Mouse (Mus musculus): Measurements from ENCODE around the gene Tjp3. TPM values are rescaled to one million over a fixed set of nuclear protein-coding genes. Genes with fewer than 3 reads are reported as not detected.

Tjp3 gene
- polyA plus RNA-seq, 2 experiments = 0.37 to 0.38 TPM

DNA sequence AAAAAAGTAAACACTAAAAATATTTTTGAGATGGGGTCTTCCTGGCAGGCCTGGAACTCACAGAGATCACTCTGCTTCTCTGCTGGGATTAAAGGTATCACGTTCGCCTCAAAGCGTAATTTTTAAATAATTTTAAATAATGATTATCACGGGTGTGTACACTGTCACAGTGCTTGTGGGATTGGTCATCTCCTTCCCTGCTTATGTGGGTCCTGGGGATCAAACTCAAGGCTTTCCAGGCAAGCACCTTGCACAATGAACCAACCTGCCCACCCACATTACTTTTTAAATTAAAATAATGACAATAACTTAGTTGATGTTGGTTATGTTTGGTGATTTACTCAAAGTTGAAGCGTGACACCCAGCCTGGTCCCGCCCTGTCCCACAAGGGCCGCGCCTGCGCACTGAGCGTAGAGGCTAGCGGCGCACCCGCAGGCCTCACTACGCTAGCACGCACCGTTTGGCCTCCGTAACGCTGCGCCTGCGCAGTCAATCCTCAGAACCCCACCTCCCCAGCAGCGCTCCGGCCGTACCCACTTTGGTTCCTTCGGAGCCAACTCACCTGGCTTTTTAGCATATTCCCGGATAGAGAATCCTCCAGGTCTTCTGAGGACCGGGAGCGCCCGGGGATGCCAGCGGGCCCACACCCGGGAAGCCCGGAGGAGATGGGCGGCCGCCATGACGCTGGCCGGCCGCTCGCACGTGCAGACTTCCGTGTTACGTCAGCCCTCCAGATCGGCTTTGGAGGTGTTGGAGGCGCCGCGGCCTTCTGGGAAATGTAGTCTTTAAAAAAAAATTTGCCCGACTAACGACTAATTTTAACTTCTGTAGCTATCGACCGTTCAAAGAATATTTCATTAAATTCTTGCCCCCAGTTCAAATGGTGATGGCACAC is 24.9 kb downstream of the Tjp3 start, which contains the start of the genes Mrpl54 and Apba3:
TSS of gene Mrpl54 (minus strand) at position 724 of the 895 bp plus-strand sequence.
TSS of gene Apba3 (plus strand) at position 750 of the 895 bp plus-strand sequence.
- under 1% methylated on average over 48 of the region's 48 CpGs for WGBS (ENCODE audit: insufficient replicate concordance)

DNA sequence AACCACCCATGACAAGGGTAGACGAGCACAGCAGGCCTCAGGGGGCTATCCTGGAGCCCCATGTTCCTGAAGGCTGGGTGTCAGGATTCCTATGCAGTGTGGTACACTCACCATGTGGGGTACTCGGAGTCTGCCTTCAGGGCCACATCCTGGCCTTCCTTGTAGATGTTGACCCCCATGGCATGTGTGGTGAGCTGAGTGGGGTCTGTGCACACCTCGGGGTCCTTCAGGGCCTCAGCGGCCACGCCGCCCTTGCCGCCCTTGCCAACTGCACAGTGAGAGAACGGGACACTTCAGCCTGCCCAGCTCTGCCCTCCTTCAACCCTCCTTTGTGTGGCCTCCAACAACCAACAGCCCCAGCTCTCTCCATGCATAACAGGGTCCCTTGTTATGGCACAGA is 25.8 kb downstream of the Tjp3 start:
- Histone ChIP-seq H3K27ac (no peak overlapping the region), H3K9me3 (ENCODE audit: control insufficient read depth, low read length) (no peaks in the 10 kb centered on the region), H3K27me3 (ENCODE audit: control insufficient read depth, insufficient read depth, low read length) (no peaks in the 10 kb centered on the region), H3K4me2 (ENCODE audit: low read depth) (peak overlapping the region; percentile 72), H3K9ac (replicated peaks) (no peak overlapping the region), H3K4me1 (replicated peaks; ENCODE audit: control insufficient read depth in 2 of 2, insufficient read depth in 2 of 2, low read length in 1 of 2) (peaks cover 4 to 11% of the 10 kb centered on the region in 2 experiments), H3K36me3 (replicated peaks; ENCODE audit: control insufficient read depth, insufficient read depth, low read depth) (peaks cover 4% of the 10 kb centered on the region; the same call in 1 of the 2 replicates), H3K4me3 (ENCODE audit: insufficient read depth in 1 of 2, low read depth in 2 of 2, low read length in 2 of 2) (peak overlapping the region in 1 of 2 experiments; percentile 76; a peak in 1 of 4 replicates)
- ATAC-seq (ENCODE audit: insufficient read depth) (no peak), DNase-seq (ENCODE audit: low read depth in 3 of 3, low spot score in 3 of 3) (no peak)
- 78% methylated on average over 8 of the region's 8 CpGs for WGBS (ENCODE audit: insufficient replicate concordance)
- TF ChIP-seq CTCF (IDR thresholded peaks at IDR 0.05; ENCODE audit: low read depth) = no peak
- no peak for TF ChIP-seq EP300 (IDR thresholded peaks at IDR 0.05; ENCODE audit: low read depth)

More for the DNA sequence above, 24.9 kb downstream of the Tjp3 start, which contains the start of the genes Mrpl54 and Apba3:
- DNase-seq (ENCODE audit: low read depth in 3 of 3, low spot score in 3 of 3) (peak; percentile 89 to 94 (median 91)), ATAC-seq (ENCODE audit: insufficient read depth) (peak; percentile 97)
- peaks cover 4% of the 10 kb centered on the region; the same call in 1 of the 2 replicates for H3K36me3 ChIP-seq (replicated peaks; ENCODE audit: control insufficient read depth, insufficient read depth, low read depth)
- peak within 1 kb of the TSS; percentile 43 for H3K27ac ChIP-seq
- peaks cover 4 to 11% of the 10 kb centered on the region in 2 experiments for H3K4me1 ChIP-seq (replicated peaks; ENCODE audit: control insufficient read depth in 2 of 2, insufficient read depth in 2 of 2, low read length in 1 of 2)
- H3K9ac ChIP-seq (replicated peaks) = peak within 1 kb of the TSS; percentile 65
- H3K9me3 ChIP-seq (ENCODE audit: control insufficient read depth, low read length) = no peaks in the 10 kb centered on the region
- H3K4me3 ChIP-seq (ENCODE audit: insufficient read depth in 1 of 2, low read depth in 2 of 2, low read length in 2 of 2) = peak within 1 kb of the TSS; percentile 76 to 80
- peak within 1 kb of the TSS; percentile 72 for H3K4me2 ChIP-seq (ENCODE audit: low read depth)
- TF ChIP-seq CTCF (IDR thresholded peaks at IDR 0.05; ENCODE audit: low read depth) (peak; percentile 14; the same call in 1 of the 2 replicates), EP300 (IDR thresholded peaks at IDR 0.05; ENCODE audit: low read depth) (no peak)
- H3K27me3 ChIP-seq (ENCODE audit: control insufficient read depth, insufficient read depth, low read length) = no peaks in the 10 kb centered on the region

DNA sequence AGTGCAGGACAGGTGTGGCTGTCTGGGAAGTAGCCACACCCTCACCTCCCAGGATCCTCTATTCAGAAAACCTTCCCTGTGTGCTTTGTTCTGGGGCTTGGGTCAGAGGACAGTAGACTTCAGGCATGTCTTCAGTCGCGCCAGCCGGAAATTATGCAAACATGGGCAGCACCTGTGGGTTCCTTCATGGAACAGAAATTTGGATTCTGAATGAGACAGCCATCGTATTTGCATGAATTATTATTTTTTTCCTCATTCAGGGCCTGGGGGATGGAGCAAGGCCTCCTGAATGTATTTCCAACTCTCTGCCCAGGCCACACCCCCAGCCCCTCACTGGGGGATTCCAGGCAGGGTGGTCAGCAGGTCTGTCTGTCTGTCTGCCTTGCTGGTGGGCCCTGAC is 30.4 kb downstream of the Tjp3 start:
- peaks cover 4% of the 10 kb centered on the region; the same call in 1 of the 2 replicates for H3K36me3 ChIP-seq (replicated peaks; ENCODE audit: control insufficient read depth, insufficient read depth, low read depth)
- no peaks in the 10 kb centered on the region for H3K9me3 ChIP-seq (ENCODE audit: control insufficient read depth, low read length)
- TF ChIP-seq EP300 (IDR thresholded peaks at IDR 0.05; ENCODE audit: low read depth) = no peak
- H3K4me1 ChIP-seq (replicated peaks; ENCODE audit: control insufficient read depth in 2 of 2, insufficient read depth in 2 of 2, low read length in 1 of 2) = peaks cover 0 to 2% of the 10 kb centered on the region in 2 experiments; a peak in 1 of 4 replicates
- DNase-seq (ENCODE audit: low read depth in 3 of 3, low spot score in 3 of 3) (no peak), ATAC-seq (ENCODE audit: insufficient read depth) (no peak)
- no peak overlapping the region for H3K4me2 ChIP-seq (ENCODE audit: low read depth)
- H3K27ac ChIP-seq = no peak overlapping the region
- WGBS (ENCODE audit: insufficient replicate concordance) = 69% methylated on average over 4 of the region's 4 CpGs
- peaks cover 29% of the 10 kb centered on the region for H3K27me3 ChIP-seq (ENCODE audit: control insufficient read depth, insufficient read depth, low read length)
- no peak overlapping the region for H3K4me3 ChIP-seq (ENCODE audit: insufficient read depth in 1 of 2, low read depth in 2 of 2, low read length in 2 of 2)
- H3K9ac ChIP-seq (replicated peaks) = no peak overlapping the region

DNA sequence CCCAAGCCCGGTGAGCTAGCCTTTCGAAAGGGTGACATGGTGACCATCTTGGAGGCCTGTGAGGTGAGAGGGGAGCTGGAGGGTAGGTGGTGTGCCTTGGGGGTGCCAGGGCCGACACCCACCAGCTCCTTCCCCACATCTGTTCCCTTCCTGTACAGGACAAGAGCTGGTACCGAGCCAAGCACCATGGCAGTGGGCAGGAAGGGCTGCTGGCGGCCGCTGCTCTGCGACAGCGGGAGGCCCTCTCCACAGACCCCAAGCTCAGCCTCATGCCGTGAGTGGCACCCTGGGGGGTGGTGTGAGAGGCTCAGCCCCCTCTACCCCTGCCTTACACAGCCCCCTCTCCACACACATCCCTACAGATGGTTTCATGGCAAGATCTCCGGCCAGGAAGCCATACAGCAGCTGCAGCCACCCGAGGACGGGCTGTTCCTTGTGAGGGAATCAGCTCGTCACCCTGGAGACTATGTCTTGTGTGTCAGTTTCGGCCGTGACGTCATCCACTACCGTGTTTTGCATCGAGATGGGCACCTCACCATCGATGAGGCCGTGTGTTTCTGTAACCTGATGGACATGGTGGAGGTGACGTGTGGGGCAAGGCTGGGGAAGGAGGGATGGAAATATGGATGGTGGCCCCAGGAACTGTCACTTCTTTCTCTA is 32.0 kb downstream of the Tjp3 start:
- peaks cover 32% of the 10 kb centered on the region for H3K27me3 ChIP-seq (ENCODE audit: control insufficient read depth, insufficient read depth, low read length)
- no peak for ATAC-seq (ENCODE audit: insufficient read depth)

More for the DNA sequence above, 32.0 kb downstream of the Tjp3 start:
- 47% methylated on average over 21 of the region's 21 CpGs for WGBS (ENCODE audit: insufficient replicate concordance)
- no peak overlapping the region for H3K4me3 ChIP-seq (ENCODE audit: insufficient read depth in 1 of 2, low read depth in 2 of 2, low read length in 2 of 2)
- H3K9me3 ChIP-seq (ENCODE audit: control insufficient read depth, low read length) = no peaks in the 10 kb centered on the region
- H3K4me1 ChIP-seq (replicated peaks; ENCODE audit: control insufficient read depth in 2 of 2, insufficient read depth in 2 of 2, low read length in 1 of 2) = no peaks in the 10 kb centered on the region
- TF ChIP-seq EP300 (IDR thresholded peaks at IDR 0.05; ENCODE audit: low read depth) (no peak), CTCF (IDR thresholded peaks at IDR 0.05; ENCODE audit: low read depth) (no peak)
- peaks cover 2% of the 10 kb centered on the region; the same call in 1 of the 2 replicates for H3K36me3 ChIP-seq (replicated peaks; ENCODE audit: control insufficient read depth, insufficient read depth, low read depth)
- H3K27ac ChIP-seq = no peak overlapping the region
- no peak overlapping the region for H3K4me2 ChIP-seq (ENCODE audit: low read depth)
- H3K9ac ChIP-seq (replicated peaks) = no peak overlapping the region
- DNase-seq (ENCODE audit: low read depth in 3 of 3, low spot score in 3 of 3) = no peak
